Mouse (Mus musculus) frontal cortex, postnatal 10 days (tissue): ENCODE results near the gene Ppl.

Experiments
- DNase-seq, 2 experiments: peaks; one replicate each; pipeline ENCODE4 v3.0.0; 2022; ENCODE audit warnings: low spot score in 2 of 2, mixed read lengths in 1 of 2

Ppl gene

DNA sequence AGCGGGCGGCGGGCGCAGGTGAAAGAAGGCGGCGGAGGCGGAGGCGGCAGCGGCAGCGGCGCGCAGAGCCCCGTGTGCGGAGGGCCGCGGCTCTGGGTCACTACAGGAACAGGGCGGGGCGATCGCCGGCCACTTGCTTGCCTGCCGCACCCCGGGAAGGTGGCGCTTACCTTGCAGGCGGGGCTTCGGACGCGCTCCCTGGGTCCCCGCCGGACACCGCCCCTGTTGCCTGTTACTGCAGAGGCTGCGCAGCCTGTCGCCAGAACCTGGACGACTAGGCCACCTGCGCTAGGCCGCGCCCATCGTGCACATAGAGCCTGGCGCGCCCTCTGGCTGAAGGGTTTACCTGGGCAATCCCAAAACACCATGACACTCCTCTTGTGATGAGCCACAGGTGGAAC is at the start of gene Ppl:
Gene Ppl (minus strand): TSS at position 21 of the 401 bp plus-strand sequence.
- DNase-seq = no peak

DNA sequence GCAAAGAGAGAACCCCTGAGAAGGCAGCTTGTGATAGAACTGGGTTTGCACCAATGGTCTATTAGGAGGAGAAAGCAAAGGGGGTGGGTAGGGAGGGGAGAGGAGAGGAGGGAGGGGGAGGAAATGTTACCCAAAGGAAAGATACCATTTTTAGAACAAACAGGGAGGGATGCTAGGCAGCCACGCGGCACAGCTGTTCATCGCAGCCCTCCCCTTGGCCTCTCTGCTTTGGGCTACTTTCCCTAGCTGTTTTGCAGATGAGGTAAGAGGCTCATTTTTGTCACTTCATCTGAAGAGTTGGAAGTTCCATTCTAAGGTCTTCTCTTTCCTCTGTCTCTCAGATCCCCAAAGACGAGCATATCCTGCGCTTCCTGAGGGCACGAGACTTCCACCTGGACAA is 40.4 kb upstream of the Ppl start:
- DNase-seq = no peak

DNA sequence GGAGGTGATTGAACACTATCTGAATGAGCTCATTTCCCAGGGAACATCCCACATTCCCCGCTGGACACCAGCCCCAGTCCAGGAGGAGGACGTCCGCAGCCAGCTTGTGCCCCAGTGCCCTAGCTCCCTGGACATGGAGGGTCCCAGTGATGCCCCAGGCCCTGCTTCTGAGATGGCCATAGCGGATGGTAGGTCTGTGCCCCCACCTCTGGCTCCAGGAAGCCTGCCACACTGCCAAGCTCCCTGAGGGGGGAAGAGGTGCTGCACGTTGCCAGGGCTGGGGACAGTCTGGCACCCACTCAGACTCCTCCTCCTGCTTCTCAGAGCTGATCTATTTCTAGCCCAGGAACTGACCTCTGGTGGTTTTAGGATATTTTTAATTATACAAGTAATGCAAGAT is 36.6 kb upstream of the Ppl start:
- DNase-seq = no peak

DNA sequence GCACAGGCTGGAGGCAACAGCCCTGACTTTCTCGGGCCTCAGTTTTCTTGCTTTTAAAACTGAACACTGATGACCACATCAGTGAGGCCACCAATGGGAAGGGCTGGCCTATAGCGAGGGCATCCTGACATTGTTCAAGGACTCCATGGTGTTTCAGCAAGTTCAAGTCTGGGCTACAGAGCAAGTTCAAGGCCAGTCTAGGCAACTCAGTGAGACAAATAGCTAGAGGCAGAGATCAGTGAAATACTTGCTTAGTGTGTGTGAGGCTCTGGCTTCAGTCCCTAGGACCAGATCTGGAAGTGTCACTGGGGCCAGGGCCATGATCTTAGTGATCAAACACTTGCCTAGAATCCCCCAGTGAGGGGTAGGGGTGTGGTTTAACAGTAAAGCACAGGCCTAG is 35.8 kb upstream of the Ppl start:
- DNase-seq = no peak

DNA sequence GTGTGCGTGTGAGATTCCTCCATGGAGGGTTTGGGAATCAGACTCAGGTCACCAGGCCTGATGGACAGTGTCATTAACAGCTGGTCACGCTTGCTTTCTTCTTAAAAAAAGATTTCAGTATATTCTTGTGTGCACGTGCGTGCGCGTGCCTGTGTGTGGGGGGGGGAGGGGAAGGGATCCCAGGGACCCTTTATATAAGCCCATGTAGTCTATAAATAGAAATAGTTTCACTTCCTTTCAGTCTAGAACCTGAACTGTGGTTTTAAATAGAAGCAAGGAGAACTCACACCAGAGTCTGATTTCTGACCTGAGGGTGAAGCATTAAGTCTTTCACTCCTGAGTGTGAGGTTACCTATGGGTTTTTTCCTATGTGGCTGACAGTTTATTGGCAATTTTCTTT is 32.1 kb upstream of the Ppl start:
- DNase-seq = no peak

DNA sequence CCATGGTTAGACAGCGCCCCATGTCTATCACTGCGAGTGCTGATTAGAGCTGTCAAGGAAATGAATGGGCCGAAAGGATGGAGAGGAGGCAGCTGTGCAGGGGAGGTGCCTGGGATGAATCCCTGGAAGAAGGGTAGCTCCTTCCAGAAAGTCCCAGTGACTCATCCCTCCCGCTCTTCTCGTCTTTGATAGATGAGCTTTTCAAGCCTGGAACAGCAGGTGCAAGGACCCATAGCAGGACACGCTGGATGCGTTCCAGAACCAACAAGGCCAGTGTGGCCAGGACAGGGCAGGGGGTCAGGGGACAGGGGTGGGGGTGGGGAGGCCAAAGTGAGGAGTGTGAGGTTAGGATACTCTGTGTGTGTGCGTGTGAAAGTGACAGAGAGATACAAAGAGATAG is 27.0 kb upstream of the Ppl start:
- no peak for DNase-seq

DNA sequence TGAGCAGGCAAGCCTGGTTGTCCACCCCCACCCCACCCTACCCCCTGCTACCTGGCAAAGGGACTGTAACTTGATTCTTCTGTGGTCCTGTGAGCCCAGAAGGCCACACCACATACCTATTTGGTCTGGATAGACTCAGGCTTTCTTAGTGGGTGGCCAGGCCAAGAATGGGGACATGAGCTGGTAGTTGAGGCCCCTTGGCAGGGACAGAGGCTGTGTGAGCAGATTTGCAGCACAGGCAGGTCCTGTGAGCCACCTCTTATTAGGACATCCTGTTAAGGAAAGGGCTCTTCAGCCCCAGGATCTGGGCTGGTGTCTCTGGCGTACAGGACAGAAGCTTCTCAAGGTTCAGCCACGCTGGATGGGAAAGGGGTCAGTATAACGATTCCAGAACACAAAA is 24.9 kb upstream of the Ppl start:
- DNase-seq = no peak

DNA sequence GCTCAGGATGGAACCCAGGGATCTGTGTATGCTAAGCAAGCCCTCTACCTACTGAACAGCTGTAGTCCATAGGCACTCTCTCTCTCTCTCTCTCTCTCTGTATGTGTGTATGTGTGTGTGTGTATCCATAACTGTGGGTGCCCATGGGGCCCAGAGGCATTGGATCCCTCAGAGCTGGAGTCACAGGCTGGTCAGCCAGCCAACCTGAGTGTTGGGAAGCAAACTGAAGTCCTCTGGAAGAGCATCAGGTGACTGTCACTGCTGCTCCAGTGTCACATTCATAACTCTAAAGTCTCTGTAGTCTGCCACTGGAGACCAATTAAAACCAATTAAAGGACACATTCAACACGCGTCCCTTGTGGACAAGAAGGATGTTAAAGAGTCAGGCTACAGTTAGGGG is 24.3 kb upstream of the Ppl start:
- no peak for DNase-seq

DNA sequence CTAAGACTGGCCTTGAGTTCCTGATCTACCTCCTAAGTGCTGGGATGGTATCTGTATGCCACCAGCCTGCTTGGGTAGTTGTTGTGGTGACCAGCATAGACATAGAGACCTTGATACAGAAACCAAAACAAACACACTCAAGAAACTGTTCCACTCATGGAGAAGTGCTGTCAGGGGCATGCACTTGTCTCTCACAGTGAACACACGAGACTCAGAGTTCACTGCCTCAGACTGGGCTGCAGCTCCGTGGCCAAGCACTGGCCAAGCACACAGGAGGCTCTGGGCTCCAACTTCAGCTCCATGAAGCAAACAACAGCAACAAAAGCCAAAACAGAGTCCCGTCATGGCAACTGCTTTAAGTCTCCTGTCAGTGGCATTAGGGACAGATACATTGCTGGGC is 22.8 kb upstream of the Ppl start:
- DNase-seq = no peak

DNA sequence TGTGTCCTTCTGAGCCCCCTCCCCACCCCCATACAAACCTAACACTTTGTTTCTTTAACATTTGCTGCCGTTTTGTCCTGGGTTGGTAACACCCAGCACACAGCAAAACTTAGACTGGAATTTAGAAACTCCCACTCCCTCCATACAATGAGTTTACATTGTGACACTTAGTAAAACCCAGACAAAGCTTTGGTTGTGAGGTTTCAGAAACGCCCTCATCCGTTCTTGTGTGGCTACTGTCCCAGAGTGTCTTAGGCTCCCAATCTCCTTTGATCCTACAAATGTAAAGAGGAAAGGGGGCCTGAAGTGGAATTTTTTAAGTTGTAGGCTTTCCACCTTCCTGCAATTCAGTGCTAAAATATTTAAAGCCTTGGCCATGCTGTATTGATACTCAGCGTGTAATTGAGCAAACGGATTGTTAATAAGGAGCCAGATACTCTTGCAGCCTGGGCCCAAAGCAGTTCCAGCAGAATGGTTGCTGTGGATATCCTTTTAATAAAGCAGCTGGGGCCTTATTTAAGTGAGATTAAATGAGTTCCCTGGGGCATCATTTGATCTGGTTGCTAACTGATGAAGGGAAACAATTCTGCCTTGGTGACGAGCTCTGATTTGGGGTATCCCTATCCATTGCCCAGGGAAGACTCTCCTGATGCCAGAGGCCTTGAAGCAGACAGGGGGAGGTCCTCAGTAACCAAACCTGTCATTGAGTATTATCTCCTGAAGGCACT is 21.2 kb upstream of the Ppl start:
- DNase-seq = no peak

DNA sequence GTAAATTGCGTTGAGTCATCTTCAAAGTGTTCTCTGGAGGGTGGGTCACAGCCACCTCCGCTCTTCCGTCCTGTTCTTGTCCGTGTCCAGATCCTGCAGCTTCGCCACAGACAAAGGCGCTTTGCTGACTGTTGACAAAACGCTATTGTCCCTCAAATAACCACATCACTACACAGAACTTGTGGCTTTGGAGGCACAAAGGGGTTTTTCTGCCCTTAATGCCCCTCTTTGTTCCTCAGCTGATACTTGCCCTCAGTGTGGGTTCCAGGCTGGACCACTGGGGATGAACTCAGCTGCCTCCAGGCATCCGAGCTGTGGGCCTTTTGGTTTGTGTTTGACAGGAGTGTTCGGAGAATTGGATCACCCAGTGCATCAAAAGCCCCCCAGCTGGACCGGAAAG is 18.3 kb upstream of the Ppl start:
- DNase-seq = no peak

DNA sequence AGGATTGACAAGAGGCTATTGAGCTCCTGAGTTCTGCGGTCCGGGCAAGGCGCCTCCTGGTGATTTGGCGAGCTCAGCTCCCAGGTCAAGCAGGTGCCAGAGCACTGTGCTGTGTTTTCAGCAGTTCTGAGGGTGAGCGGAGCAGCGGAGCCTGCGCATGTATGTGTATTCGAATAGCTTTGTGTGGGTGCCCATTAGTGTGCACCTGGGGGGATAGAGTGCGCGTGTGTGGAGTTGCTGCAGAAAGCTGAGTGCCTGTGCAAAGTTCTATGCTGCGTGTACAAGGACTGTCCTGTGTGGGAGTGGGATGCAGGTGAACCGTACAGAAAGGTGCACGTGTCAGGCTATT is 14.8 kb upstream of the Ppl start, which contains the start of gene Sec14l5:
Gene Sec14l5 (plus strand): TSS at position 73 of the 349 bp plus-strand sequence.
- DNase-seq = no peak

DNA sequence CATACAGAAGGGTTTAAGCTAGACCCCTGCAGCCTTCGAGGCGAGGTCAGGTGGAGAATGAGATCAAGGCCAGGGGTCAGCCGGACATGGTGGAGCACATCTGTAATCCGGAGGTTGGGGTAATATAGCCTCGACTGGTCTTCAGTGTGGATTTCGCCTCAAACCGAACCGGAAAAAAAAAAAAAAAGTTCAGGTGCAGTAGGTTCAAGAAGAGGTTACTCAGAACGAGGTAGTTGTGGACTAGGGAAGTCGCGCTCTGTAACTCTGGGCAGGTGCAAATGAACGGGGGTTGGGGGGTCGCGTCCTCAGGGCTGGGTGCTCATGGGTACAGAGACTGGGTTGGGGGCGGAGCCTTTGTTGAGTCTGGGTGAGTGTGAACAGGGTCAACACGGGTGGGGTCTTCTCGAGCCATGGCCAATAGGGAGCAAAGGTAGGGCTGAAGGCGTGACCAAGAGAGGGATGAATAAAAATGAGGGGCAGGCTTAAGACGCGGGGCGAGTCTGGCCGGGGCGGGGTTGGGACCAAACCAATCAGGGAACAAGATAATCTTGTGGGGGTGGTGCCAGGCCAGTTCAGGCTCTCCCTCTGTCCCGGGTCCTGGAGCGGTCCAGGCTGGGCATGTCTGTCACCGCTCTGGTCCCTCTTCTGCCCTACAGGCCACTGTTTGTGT is 14.3 kb upstream of the Ppl start:
- peak in 1 of 2 experiments; percentile 26 for DNase-seq

DNA sequence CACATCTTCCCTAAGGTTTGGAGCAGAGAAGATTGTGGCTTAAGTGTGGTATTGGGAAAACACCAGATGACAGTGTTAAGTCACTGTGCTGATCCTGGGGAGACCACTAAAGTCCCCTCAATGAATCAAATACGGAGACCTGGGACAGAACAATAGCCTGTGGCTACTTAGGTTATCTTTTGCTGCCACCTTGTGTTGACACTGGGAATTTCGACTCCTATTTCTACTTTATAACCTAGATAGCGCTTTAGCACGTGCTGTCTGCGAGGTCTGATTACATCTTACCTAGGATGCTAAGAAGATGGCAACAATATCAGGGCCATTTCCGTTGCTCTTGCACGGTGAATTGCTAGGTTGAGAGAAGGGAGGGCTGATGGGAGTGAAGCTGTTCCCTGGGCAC is 13.3 kb upstream of the Ppl start:
- DNase-seq = peak; percentile 33 to 64

DNA sequence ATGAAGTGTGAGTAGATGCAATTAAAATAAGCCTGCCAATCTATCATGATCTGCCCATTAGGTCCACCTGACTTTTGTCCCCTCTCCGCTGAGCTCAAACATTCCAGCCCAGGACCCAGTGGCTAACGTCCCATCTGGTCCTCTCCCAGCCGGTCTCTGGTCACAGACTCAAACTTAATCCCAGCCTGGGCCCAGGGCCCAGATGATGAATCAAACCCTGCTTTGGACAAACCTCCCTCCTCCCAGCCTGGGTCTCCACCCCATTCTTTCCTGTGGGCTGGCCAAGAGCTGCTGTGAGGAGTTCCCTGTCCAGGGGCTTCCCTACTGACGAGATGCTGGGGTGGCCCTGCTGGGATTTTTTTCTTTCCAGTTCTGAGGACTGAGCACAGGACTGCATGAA is 7.5 kb upstream of the Ppl start:
- DNase-seq = no peak

DNA sequence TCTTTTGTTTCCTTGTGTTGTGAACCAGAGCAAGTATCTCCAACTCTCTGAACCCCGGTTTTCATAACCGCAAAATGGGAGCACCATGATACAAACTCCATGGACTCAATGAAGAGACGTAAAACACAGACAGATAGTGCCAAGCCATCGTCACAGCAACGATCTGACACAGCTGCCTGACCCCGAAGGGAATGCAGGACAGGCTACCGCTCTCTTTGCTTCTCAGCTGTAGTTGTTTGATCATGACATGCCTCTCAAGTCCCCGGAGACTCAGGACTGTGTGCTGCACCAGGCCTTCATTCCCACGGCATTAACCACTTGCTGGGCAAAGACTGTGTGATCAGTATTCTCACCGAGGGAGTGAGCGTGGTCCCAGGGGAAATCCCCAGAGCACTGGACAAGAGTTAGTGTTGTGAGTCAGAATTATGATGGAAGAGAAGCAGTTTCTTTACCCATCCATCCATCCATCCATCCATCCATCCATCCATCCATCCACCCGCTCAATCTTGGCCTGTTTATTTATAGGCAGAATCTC is 4.9 kb upstream of the Ppl start:
- no peak for DNase-seq

DNA sequence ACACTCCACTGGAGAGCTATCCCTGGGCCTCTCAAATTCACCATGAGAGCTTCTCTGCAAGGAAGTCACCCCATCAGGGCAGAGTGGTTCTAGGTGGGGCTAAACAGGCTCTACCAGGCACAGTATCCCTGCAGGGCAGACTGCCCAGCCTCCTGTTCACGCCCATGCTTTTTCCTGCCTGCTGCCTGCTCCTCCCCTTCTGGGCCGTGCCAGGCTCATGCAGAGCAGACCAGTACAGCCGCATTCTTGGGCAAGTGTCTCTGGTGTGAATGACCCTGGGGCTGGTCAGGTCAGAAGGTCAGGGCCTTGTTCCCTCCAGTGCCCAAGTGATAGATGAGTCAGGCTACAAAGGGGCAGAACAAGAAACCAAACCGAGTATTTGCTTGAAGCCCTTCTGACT is 4.3 kb upstream of the Ppl start:
- DNase-seq = no peak

DNA sequence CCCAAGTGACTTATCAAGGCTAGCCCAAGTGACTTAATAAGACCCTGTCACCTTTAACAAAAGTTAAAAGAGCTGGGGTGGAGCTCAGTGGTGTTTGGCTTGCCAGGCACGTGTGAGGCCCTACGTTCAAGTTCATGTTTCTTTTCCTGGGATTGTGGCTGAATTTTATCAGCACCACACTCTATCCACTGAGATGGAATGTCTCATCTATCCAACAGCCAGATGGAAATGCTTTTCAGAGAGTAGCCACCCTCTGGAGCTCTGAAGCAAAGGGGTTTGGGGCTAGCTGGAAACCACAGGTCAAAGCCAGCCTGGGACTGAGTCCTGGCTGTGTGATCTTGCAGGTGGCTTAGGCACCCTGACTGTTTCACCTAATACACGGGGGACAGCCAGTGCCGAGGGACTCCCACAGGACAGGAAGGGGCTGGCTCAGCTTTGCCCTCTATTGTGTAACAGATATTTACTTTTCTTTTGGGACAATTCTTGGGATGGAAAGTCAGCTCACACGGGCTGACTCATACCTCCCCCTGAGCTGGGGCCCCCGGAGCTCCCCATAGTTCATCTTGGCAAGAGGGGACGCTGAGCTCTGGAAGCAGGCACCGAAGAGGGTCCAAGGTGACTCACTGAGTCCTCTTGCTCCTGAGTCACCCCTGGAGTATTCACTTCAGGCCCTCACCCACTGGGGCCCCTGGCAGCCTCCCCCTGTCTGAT is 3.5 kb upstream of the Ppl start:
- DNase-seq = no peak

DNA sequence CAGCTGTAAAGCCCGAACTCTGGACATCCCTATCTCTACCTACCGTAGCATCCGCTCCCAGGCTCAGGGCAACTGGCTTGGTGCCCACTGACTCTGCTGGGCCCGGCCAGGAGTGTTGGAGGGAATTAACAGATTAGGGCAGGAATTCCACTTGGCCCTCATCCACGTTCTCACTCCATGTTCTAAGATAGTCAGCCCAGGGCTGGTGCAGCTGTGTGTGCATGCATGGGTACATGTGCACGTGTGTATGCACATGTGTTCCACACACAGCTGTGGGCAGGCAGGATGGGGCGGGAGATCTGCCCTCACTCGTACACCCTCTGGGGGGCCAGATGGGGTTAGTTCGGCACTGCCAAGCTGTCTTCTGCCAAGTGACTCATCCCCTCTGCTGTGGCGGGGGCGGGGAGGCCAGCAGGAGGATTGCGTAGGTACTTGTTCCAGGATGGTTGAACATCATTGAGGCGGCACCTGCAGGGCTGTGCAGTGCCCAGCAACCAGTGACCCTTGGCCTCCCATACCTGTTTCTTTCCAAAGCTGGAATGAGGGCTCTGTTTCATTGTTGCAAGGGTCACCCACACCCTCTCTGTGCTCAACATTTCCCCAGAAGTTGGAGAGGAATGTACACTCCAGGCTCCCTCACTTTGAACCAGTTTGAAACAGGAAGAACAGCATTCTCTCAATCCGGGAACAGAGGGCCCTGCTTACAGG is 2.6 kb upstream of the Ppl start:
- DNase-seq = no peak

DNA sequence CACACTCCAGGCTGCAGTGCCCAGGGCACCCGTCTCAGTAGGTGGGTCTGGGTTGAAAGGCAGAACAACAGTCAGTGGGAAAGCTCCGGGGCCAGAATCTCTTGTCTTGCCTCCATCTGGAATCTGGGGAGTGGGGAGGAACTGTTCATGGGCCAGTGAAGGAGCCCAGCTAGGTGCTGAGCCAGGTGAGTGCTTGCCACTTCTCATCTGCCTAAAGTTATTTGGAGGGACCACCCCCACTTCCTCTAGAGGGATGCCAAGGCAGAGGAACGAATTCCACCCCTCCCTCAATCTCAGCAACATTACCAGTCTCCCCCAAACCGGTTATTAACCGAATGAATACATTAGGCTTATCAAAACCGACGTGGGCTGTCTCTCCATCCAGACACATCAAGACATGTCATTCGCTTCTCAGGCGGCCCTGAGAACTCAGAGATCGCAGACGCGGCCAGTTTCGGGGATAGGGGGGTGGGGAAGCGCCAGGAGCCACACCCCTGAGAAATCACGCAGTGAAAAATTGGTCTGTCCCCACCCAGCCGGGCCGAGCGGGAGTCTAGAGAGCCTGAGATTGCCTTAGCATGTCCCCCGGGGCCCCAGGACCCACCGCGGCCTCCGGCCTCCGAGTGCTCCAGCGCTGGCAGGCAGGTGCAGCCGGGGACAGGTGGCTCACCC is 834 bp downstream of the Ppl start:
- DNase-seq = no peak

DNA sequence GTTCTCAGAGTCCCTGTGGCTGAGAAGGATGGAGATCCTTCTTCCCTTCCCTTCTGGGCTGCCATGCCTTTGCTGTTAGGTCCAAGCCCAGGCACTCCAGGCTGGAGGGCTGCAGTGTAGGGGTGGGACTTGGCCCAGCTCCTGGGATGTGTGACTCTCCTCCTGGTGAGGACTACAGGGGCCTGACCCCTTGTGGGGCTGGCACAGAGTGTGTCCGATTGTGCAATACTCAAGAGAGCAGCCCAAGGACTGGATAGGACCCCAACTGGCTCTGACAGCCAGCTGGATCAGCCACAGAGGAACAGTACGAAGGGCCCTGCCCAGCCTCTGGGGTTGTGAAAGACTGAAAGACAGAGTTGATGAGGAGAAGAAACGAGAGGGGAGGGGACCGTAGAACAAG is 1.5 kb downstream of the Ppl start:
- no peak for DNase-seq

DNA sequence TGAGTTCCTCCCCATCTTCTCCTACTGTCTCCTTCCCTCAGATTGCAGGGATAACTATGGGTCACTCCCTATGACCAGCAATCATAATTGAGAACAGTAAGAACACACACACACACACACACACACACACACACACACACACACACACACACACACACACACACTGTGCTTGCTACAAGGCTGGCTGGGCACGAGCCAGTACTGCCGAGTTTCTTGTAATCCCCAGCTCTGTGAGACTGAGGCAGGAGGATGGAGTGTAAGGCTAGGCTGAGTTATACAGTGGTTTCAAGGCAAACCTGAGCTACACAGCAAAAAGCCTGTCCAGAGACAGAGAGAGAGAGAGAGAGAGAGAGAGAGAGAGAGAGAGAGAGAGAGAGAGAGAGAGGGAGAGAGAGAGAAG is 2.0 kb downstream of the Ppl start:
- no peak for DNase-seq
